Mouse (Mus musculus): Measurements from ENCODE around the gene Maml1.

Maml1 gene

DNA sequence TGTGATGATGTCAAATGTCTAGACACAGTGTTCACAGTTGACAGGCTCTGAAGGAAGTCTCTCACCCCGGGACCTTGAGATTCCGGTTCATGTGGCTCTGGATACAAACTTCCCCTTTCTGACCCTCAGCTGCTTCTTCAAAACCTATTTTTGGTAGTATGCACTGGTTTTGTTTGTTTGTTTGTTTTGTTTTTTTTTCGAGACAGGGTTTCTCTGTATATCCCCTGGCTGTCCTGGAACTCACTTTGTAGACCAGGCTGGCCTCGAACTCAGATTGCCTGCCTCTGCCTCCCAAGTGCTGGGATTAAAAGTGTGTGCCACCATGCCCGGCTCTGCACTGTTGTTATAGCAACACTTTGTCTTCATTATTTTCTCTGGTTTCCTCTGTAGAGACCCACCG is 48.2 kb downstream of the Maml1 start:
- H3K4me1 ChIP-seq (replicated peaks; ENCODE audit: low read depth, low read length) = peaks cover 30% of the 10 kb centered on the region
- no peak for TF ChIP-seq POU5F1 (IDR thresholded peaks at IDR 0.05; ENCODE audit: borderline replicate concordance, low read length)
- no peak for TF ChIP-seq CTCF (conservative IDR thresholded peaks at IDR 0.05; ENCODE audit: low read length)
- no peak for TF ChIP-seq NANOG (IDR thresholded peaks at IDR 0.05; ENCODE audit: borderline replicate concordance, low read length)

DNA sequence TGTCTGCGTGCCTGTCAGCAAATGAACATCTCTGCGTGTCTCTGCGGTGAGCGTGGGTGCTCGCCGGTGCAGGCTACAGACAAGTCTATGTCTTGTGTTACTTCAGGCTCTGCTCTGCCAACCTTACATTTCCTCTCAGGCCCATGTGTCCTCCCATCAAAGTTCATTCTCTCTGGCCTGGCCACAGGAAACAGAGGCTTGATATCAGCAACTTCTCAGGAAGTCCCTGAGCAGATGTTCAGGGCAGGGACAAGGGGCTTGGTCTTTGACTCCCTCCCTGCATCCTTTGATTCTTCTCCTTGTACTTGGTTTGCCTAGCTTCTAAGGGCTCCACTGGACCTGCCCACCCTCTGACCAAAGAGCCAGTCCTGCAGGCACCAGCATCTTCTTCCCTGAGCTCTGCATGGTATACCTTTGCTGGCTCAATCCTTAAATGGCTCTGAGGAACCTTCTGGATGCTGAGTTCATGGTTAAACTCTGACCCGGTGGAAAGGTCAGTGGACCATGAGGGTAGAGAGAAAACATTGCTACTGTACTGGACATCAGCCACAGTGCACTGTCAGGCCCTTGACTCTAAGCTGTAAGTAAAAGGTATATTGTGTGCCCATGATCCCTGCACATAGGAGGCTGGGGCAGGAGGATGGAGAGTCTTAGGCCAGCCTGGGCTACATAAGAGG is 51.7 kb downstream of the Maml1 start:
- Histone ChIP-seq H3K4me1 (replicated peaks; ENCODE audit: low read depth, low read length) (peaks cover 34% of the 10 kb centered on the region), H3K27me3 (ENCODE audit: insufficient read depth, low read length) (peaks cover 48% of the 10 kb centered on the region), H3K9me3 (ENCODE audit: low read length) (no peaks in the 10 kb centered on the region), H3K36me3 (ENCODE audit: insufficient read depth, low read length) (peaks cover 20% of the 10 kb centered on the region), H3K4me3 (replicated peaks; ENCODE audit: low read length) (no peak overlapping the region)
- TF ChIP-seq NANOG (IDR thresholded peaks at IDR 0.05; ENCODE audit: borderline replicate concordance, low read length) (no peak), CTCF (conservative IDR thresholded peaks at IDR 0.05; ENCODE audit: low read length) (no peak), POU5F1 (IDR thresholded peaks at IDR 0.05; ENCODE audit: borderline replicate concordance, low read length) (no peak)

More for the DNA sequence above, 48.2 kb downstream of the Maml1 start:
- Histone ChIP-seq H3K36me3 (ENCODE audit: insufficient read depth, low read length) (peaks cover 13% of the 10 kb centered on the region), H3K27me3 (ENCODE audit: insufficient read depth, low read length) (peaks cover 15% of the 10 kb centered on the region), H3K9me3 (ENCODE audit: low read length) (no peaks in the 10 kb centered on the region), H3K4me3 (replicated peaks; ENCODE audit: low read length) (no peak overlapping the region)

DNA sequence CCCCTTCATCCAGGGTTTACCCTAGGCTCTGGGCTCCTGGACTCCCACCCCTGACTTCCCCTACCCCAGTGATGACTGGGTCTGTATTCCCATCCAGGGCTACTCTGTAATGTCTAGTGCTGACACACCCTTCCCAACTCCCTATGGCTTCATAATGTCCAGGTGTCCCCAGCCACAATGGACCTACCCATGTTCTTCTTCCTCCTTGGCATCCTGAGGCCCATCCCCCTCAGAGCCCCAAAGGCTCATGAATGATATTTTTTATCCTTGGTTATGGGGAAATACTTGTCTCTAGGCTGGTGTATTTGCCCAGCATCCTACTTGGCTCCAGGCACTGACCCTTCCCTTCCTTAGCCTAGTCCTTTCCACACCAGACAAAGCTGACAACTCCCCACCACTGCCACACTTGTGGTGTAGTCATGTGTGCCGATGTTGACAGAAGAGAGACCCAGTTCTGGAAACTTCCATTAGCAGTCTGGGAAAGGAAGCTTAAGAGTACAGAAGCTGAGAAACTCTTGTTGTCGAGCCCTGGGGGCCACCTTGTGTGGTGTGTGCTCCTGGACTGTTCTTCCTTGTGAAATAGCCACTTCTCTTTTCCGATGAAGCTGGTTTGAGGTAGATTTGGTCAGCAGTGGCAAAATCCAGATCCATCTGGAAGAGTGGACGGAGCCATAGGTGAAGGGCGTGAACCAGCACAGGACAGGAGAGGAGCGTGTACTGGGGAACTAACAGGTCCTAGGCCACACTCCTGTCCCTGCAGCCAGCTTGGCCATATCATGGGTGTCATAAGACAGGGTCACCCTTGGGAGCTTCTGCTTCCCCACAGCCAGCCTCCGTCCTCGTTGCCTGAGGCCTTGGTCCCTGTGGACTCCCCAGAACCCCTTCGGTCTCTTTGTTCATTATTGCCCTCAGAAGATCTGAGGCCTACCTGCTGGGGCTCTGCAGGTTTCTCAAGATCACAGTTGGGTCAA is 53.0 kb downstream of the Maml1 start:
- Histone ChIP-seq H3K9me3 (ENCODE audit: low read length) (no peaks in the 10 kb centered on the region), H3K36me3 (ENCODE audit: insufficient read depth, low read length) (peaks cover 29% of the 10 kb centered on the region), H3K4me3 (replicated peaks; ENCODE audit: low read length) (peak overlapping the region; percentile 86; the same call in 1 of the 2 replicates), H3K27me3 (ENCODE audit: insufficient read depth, low read length) (peaks cover 59% of the 10 kb centered on the region), H3K4me1 (replicated peaks; ENCODE audit: low read depth, low read length) (peaks cover 40% of the 10 kb centered on the region)
- TF ChIP-seq CTCF (conservative IDR thresholded peaks at IDR 0.05; ENCODE audit: low read length) (no peak), POU5F1 (IDR thresholded peaks at IDR 0.05; ENCODE audit: borderline replicate concordance, low read length) (no peak), NANOG (IDR thresholded peaks at IDR 0.05; ENCODE audit: borderline replicate concordance, low read length) (no peak)

DNA sequence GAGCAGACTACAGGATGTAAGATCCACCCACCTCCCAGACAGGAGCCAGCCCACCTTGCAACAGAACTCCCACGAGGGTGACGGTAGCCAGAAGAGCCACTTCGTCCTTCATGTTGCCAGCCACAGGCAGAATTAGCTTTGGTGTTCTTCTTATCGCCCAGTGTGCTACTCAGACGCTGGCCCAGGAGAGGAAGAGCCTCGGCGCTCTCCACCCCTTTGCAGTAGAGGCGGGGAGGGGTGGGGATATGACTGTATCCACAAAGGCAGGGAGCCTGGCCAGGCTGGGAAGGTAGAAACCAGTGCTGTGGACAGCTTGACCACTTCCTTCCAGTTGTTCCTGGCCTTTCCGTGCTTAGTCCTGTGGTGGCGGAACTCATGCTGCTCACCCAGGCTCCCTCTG is 53.8 kb downstream of the Maml1 start, which contains the start of gene Ltc4s:
TSS of gene Ltc4s (minus strand) at position 293 of the 400 bp plus-strand sequence.
- TF ChIP-seq POU5F1 (IDR thresholded peaks at IDR 0.05; ENCODE audit: borderline replicate concordance, low read length) (no peak), CTCF (conservative IDR thresholded peaks at IDR 0.05; ENCODE audit: low read length) (no peak), NANOG (IDR thresholded peaks at IDR 0.05; ENCODE audit: borderline replicate concordance, low read length) (no peak)
- Histone ChIP-seq H3K4me1 (replicated peaks; ENCODE audit: low read depth, low read length) (peaks cover 48% of the 10 kb centered on the region), H3K27me3 (ENCODE audit: insufficient read depth, low read length) (peaks cover 66% of the 10 kb centered on the region), H3K36me3 (ENCODE audit: insufficient read depth, low read length) (peaks cover 37% of the 10 kb centered on the region), H3K4me3 (replicated peaks; ENCODE audit: low read length) (peak within 1 kb of the TSS; percentile 86), H3K9me3 (ENCODE audit: low read length) (no peaks in the 10 kb centered on the region)

DNA sequence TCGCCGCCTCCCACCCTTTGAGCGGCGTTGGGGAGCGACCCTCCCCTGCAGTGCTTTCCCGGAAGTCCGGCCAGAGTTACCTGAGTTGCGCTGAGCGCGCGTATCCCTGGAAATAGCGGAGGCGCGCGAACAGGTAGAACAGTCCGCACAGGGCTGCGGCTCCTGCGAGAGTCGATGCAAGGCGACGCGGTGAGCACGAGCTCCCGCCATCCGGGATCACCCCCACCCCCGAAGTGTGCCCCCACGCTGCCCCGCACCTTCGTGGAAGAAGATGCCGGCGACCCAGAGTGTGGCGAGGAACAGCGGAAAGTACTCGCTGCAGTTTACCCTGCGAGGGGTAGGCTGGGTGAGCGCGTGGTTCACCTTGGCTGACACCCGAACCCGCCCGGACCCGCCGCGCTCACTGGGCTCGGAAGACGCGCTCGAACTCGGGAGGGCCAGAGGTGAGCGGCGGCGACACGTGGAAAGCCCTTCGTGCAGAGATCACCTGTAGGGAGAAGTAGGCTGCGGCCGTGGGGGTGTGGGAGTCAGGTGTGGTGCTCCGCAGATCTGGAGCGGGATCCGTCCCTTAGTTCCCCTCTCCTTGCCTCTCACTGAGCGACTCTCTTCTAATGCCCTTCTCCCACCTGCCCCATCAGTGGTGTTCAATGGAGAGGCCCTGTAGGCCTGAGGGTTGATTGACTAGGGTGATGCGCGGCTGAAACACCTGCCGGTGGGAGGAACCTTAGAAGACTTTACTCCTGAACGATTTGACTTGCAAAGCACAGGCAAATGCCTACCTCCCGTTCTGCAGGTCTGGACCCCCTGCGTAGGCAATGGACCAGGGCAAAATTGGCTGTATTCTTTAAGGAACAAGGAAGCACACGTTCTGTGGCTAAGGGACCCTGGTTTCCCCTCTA is 54.9 kb downstream of the Maml1 start:
- H3K4me1 ChIP-seq (replicated peaks; ENCODE audit: low read depth, low read length) = peaks cover 59% of the 10 kb centered on the region
- H3K9me3 ChIP-seq (ENCODE audit: low read length) = no peaks in the 10 kb centered on the region
- TF ChIP-seq POU5F1 (IDR thresholded peaks at IDR 0.05; ENCODE audit: borderline replicate concordance, low read length) = no peak
- no peak for TF ChIP-seq NANOG (IDR thresholded peaks at IDR 0.05; ENCODE audit: borderline replicate concordance, low read length)
- TF ChIP-seq CTCF (conservative IDR thresholded peaks at IDR 0.05; ENCODE audit: low read length) = no peak
- H3K36me3 ChIP-seq (ENCODE audit: insufficient read depth, low read length) = peaks cover 49% of the 10 kb centered on the region
- peak overlapping the region; percentile 86 for H3K4me3 ChIP-seq (replicated peaks; ENCODE audit: low read length)
- peaks cover 77% of the 10 kb centered on the region for H3K27me3 ChIP-seq (ENCODE audit: insufficient read depth, low read length)

DNA sequence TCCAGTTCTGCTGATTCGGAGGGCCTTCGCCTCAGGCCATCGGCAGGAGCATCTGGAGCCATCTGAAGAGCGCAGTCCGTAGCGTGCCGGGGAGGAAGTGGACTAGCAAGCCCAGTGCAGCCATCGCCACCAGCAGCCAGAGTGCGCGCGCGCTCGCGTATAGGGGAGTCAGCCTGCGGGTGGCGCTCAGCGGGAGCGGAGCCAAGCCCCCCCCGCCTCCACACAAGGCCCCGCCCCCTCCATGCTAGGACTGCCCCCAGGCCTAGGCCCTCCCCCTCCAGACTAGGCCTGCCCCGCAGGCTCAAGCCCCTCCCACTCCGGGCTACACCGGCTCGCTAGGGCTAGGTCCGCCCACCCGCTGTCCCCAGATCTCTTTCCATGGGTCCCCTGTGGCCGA is 55.6 kb downstream of the Maml1 start:
- H3K4me1 ChIP-seq (replicated peaks; ENCODE audit: low read depth, low read length) = peaks cover 66% of the 10 kb centered on the region
- peaks cover 53% of the 10 kb centered on the region for H3K36me3 ChIP-seq (ENCODE audit: insufficient read depth, low read length)
- peaks cover 82% of the 10 kb centered on the region for H3K27me3 ChIP-seq (ENCODE audit: insufficient read depth, low read length)
- no peaks in the 10 kb centered on the region for H3K9me3 ChIP-seq (ENCODE audit: low read length)
- peak overlapping the region; percentile 86 for H3K4me3 ChIP-seq (replicated peaks; ENCODE audit: low read length)
- TF ChIP-seq NANOG (IDR thresholded peaks at IDR 0.05; ENCODE audit: borderline replicate concordance, low read length) (no peak), CTCF (conservative IDR thresholded peaks at IDR 0.05; ENCODE audit: low read length) (no peak), POU5F1 (IDR thresholded peaks at IDR 0.05; ENCODE audit: borderline replicate concordance, low read length) (no peak)

DNA sequence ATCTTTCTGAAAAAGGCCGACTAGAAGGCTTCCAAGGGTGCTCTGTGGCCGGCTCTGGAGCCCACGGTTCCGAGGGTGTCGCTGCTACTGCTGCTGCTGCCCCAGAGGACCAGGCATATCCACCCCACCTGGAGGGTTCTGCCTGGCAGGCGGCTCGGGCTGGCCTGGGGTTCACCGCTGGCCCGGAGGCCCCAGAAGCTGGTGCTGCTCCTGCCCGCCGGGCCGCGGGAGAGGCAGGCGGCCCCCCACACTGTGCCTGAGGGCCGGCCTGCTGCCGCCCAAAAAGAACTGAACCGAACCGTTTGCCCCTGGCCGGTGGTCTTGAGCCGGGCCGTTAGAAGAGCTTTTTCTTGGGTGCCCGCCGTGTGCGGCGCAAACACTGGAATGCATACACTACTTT is 57.5 kb downstream of the Maml1 start:
- Histone ChIP-seq H3K4me3 (replicated peaks; ENCODE audit: low read length) (peak overlapping the region; percentile 74), H3K4me1 (replicated peaks; ENCODE audit: low read depth, low read length) (peaks cover 83% of the 10 kb centered on the region), H3K36me3 (ENCODE audit: insufficient read depth, low read length) (peaks cover 45% of the 10 kb centered on the region), H3K27me3 (ENCODE audit: insufficient read depth, low read length) (peaks cover 89% of the 10 kb centered on the region), H3K9me3 (ENCODE audit: low read length) (no peaks in the 10 kb centered on the region)
- TF ChIP-seq POU5F1 (IDR thresholded peaks at IDR 0.05; ENCODE audit: borderline replicate concordance, low read length) = no peak
- no peak for TF ChIP-seq CTCF (conservative IDR thresholded peaks at IDR 0.05; ENCODE audit: low read length)
- no peak for TF ChIP-seq NANOG (IDR thresholded peaks at IDR 0.05; ENCODE audit: borderline replicate concordance, low read length)

Measured in E14TG2a.4 (cell line).